Mouse (Mus musculus): Measurements from ENCODE around the gene Igdcc4. TPM values are rescaled to one million over a fixed set of nuclear protein-coding genes. Genes with fewer than 3 reads are reported as not detected.

The Igdcc4 gene
- polyA plus RNA-seq, 1 experiment from 2014 or later = 10.9 TPM

GRCm38 (mm10) chr9:65128123-65128815 is 27.0 kb downstream of the Igdcc4 start:
- peak overlapping the region; percentile 47 for H3K4me2 ChIP-seq (replicated peaks; ENCODE audit: low read depth, low read length)
- peaks cover 11% of the 10 kb centered on the region; the same call in 1 of the 2 replicates for H3K27me3 ChIP-seq (ENCODE audit: insufficient read depth, low read length)
- 0 out of 2 replicates have a peak, but pooled peaks cover 4% of the 10 kb centered on the region for H3K36me3 ChIP-seq (ENCODE audit: insufficient read depth, low read length)
- peak overlapping the region; percentile 35; the same call in 1 of the 2 replicates for H3K9ac ChIP-seq (replicated peaks; ENCODE audit: low read length)
- WGBS = 14% methylated on average over 25 of the region's 25 CpGs
- ATAC-seq (ENCODE audit: low FRiP score, low TSS enrichment) = peak; percentile 53; the same call in 1 of the 2 replicates
- H3K4me3 ChIP-seq (ENCODE audit: low read length) = peak overlapping the region; percentile 24
- no peak overlapping the region for H3K27ac ChIP-seq (ENCODE audit: low read length)
- peaks cover 9% of the 10 kb centered on the region; the same call in 1 of the 2 replicates for H3K4me1 ChIP-seq (ENCODE audit: insufficient read depth, low read length)
- H3K9me3 ChIP-seq (ENCODE audit: low read length) = no peaks in the 10 kb centered on the region

GRCm38 (mm10) chr9:65131717-65132116 is 30.4 kb downstream of the Igdcc4 start:
- Histone ChIP-seq H3K27me3 (ENCODE audit: insufficient read depth, low read length) (peaks cover 18% of the 10 kb centered on the region), H3K4me2 (replicated peaks; ENCODE audit: low read depth, low read length) (no peak overlapping the region), H3K27ac (ENCODE audit: low read length) (no peak overlapping the region), H3K4me1 (ENCODE audit: insufficient read depth, low read length) (peaks cover 11% of the 10 kb centered on the region; the same call in 1 of the 2 replicates), H3K36me3 (ENCODE audit: insufficient read depth, low read length) (0 out of 2 replicates have a peak, but pooled peaks cover 4% of the 10 kb centered on the region), H3K9ac (replicated peaks; ENCODE audit: low read length) (no peak overlapping the region), H3K4me3 (ENCODE audit: low read length) (no peak overlapping the region), H3K9me3 (ENCODE audit: low read length) (no peaks in the 10 kb centered on the region)
- 83% methylated on average over 5 of the region's 5 CpGs for WGBS
- no peak for ATAC-seq (ENCODE audit: low FRiP score, low TSS enrichment)

GRCm38 (mm10) chr9:65133739-65134138 is 32.5 kb downstream of the Igdcc4 start:
- H3K4me1 ChIP-seq (ENCODE audit: insufficient read depth, low read length) = peaks cover 5% of the 10 kb centered on the region; the same call in 1 of the 2 replicates
- H3K4me2 ChIP-seq (replicated peaks; ENCODE audit: low read depth, low read length) = peak overlapping the region; percentile 12; the same call in 1 of the 2 replicates
- ATAC-seq (ENCODE audit: low FRiP score, low TSS enrichment) = peak; percentile 37; the same call in 1 of the 2 replicates
- WGBS = 2% methylated on average over 10 of the region's 10 CpGs
- H3K4me3 ChIP-seq (ENCODE audit: low read length) = no peak overlapping the region
- H3K36me3 ChIP-seq (ENCODE audit: insufficient read depth, low read length) = 0 out of 2 replicates have a peak, but pooled peaks cover 1% of the 10 kb centered on the region
- peaks cover 20% of the 10 kb centered on the region for H3K27me3 ChIP-seq (ENCODE audit: insufficient read depth, low read length)
- H3K9me3 ChIP-seq (ENCODE audit: low read length) = no peaks in the 10 kb centered on the region
- H3K9ac ChIP-seq (replicated peaks; ENCODE audit: low read length) = no peak overlapping the region
- no peak overlapping the region for H3K27ac ChIP-seq (ENCODE audit: low read length)

- ATAC-seq (ENCODE audit: low FRiP score, low TSS enrichment) = no peak
- H3K4me1 ChIP-seq (ENCODE audit: insufficient read depth, low read length) = peaks cover 8% of the 10 kb centered on the region
- no peaks in the 10 kb centered on the region for H3K9me3 ChIP-seq (ENCODE audit: low read length)
- 70% methylated on average over 4 of the region's 4 CpGs for WGBS
- peaks cover 28% of the 10 kb centered on the region for H3K27me3 ChIP-seq (ENCODE audit: insufficient read depth, low read length)
- H3K4me2 ChIP-seq (replicated peaks; ENCODE audit: low read depth, low read length) = no peak overlapping the region
- H3K36me3 ChIP-seq (ENCODE audit: insufficient read depth, low read length) = no peaks in the 10 kb centered on the region
- no peak overlapping the region for H3K4me3 ChIP-seq (ENCODE audit: low read length)
- no peak overlapping the region for H3K27ac ChIP-seq (ENCODE audit: low read length)
- no peak overlapping the region for H3K9ac ChIP-seq (replicated peaks; ENCODE audit: low read length)
These were observed 33.8 kb downstream of the Igdcc4 start for GRCm38 (mm10) chr9:65135126-65135525.

GRCm38 (mm10) chr9:65140491-65140890 is 39.2 kb downstream of the Igdcc4 start:
- no peaks in the 10 kb centered on the region for H3K36me3 ChIP-seq (ENCODE audit: insufficient read depth, low read length)
- no peaks in the 10 kb centered on the region for H3K9me3 ChIP-seq (ENCODE audit: low read length)
- peaks cover 17% of the 10 kb centered on the region for H3K4me1 ChIP-seq (ENCODE audit: insufficient read depth, low read length)
- H3K9ac ChIP-seq (replicated peaks; ENCODE audit: low read length) = peak overlapping the region; percentile 80
- peak overlapping the region; percentile 77; the same call in 1 of the 2 replicates for H3K27ac ChIP-seq (ENCODE audit: low read length)
- peak overlapping the region; percentile 76 for H3K4me3 ChIP-seq (ENCODE audit: low read length)
- H3K4me2 ChIP-seq (replicated peaks; ENCODE audit: low read depth, low read length) = peak overlapping the region; percentile 95
- peaks cover 20% of the 10 kb centered on the region for H3K27me3 ChIP-seq (ENCODE audit: insufficient read depth, low read length)
- 2% methylated on average over 8 of the region's 8 CpGs for WGBS
- no peak for ATAC-seq (ENCODE audit: low FRiP score, low TSS enrichment)

GRCm38 (mm10) chr9:65140936-65141305 is 39.6 kb downstream of the Igdcc4 start, which contains the start of gene Igdcc3:
TSS of gene Igdcc3 (plus strand) at chr9:65141189.
- peak within 1 kb of the TSS; percentile 76 for H3K4me3 ChIP-seq (ENCODE audit: low read length)
- H3K27me3 ChIP-seq (ENCODE audit: insufficient read depth, low read length) = peaks cover 17% of the 10 kb centered on the region
- H3K27ac ChIP-seq (ENCODE audit: low read length) = peak within 1 kb of the TSS; percentile 77
- ATAC-seq (ENCODE audit: low FRiP score, low TSS enrichment) = peak; percentile 77
- H3K36me3 ChIP-seq (ENCODE audit: insufficient read depth, low read length) = no peaks in the 10 kb centered on the region
- 0% methylated on average over 29 of the region's 48 CpGs for WGBS
- no peaks in the 10 kb centered on the region for H3K9me3 ChIP-seq (ENCODE audit: low read length)
- H3K9ac ChIP-seq (replicated peaks; ENCODE audit: low read length) = peak within 1 kb of the TSS; percentile 80
- H3K4me1 ChIP-seq (ENCODE audit: insufficient read depth, low read length) = peaks cover 17% of the 10 kb centered on the region
- peak within 1 kb of the TSS; percentile 95 for H3K4me2 ChIP-seq (replicated peaks; ENCODE audit: low read depth, low read length)

GRCm38 (mm10) chr9:65141306-65141975 is 40.2 kb downstream of the Igdcc4 start:
- peak overlapping the region; percentile 77 for H3K27ac ChIP-seq (ENCODE audit: low read length)
- H3K4me2 ChIP-seq (replicated peaks; ENCODE audit: low read depth, low read length) = peak overlapping the region; percentile 95
- no peaks in the 10 kb centered on the region for H3K36me3 ChIP-seq (ENCODE audit: insufficient read depth, low read length)
- peaks cover 17% of the 10 kb centered on the region for H3K4me1 ChIP-seq (ENCODE audit: insufficient read depth, low read length)
- peak overlapping the region; percentile 76 for H3K4me3 ChIP-seq (ENCODE audit: low read length)
- peak overlapping the region; percentile 80 for H3K9ac ChIP-seq (replicated peaks; ENCODE audit: low read length)
- H3K9me3 ChIP-seq (ENCODE audit: low read length) = no peaks in the 10 kb centered on the region
- H3K27me3 ChIP-seq (ENCODE audit: insufficient read depth, low read length) = peaks cover 16% of the 10 kb centered on the region; the same call in 1 of the 2 replicates
- WGBS = under 1% methylated on average over 44 of the region's 73 CpGs
- peak; percentile 78 for ATAC-seq (ENCODE audit: low FRiP score, low TSS enrichment)

GRCm38 (mm10) chr9:65141976-65142318 is 40.7 kb downstream of the Igdcc4 start:
- peak; percentile 67 for ATAC-seq (ENCODE audit: low FRiP score, low TSS enrichment)
- Histone ChIP-seq H3K4me1 (ENCODE audit: insufficient read depth, low read length) (peaks cover 17% of the 10 kb centered on the region), H3K27ac (ENCODE audit: low read length) (peak overlapping the region; percentile 77), H3K9me3 (ENCODE audit: low read length) (no peaks in the 10 kb centered on the region), H3K9ac (replicated peaks; ENCODE audit: low read length) (peak overlapping the region; percentile 80), H3K4me3 (ENCODE audit: low read length) (peak overlapping the region; percentile 76), H3K4me2 (replicated peaks; ENCODE audit: low read depth, low read length) (peak overlapping the region; percentile 95), H3K36me3 (ENCODE audit: insufficient read depth, low read length) (0 out of 2 replicates have a peak, but pooled peaks cover 2% of the 10 kb centered on the region), H3K27me3 (ENCODE audit: insufficient read depth, low read length) (peaks cover 16% of the 10 kb centered on the region; the same call in 1 of the 2 replicates)
- WGBS = under 1% methylated on average over 17 of the region's 17 CpGs

GRCm38 (mm10) chr9:65142399-65142798 is 41.1 kb downstream of the Igdcc4 start:
- H3K9ac ChIP-seq (replicated peaks; ENCODE audit: low read length) = peak overlapping the region; percentile 80
- under 1% methylated on average over 8 of the region's 8 CpGs for WGBS
- peak overlapping the region; percentile 76 for H3K4me3 ChIP-seq (ENCODE audit: low read length)
- no peaks in the 10 kb centered on the region for H3K9me3 ChIP-seq (ENCODE audit: low read length)
- H3K4me1 ChIP-seq (ENCODE audit: insufficient read depth, low read length) = peaks cover 17% of the 10 kb centered on the region
- peak overlapping the region; percentile 95 for H3K4me2 ChIP-seq (replicated peaks; ENCODE audit: low read depth, low read length)
- H3K36me3 ChIP-seq (ENCODE audit: insufficient read depth, low read length) = 0 out of 2 replicates have a peak, but pooled peaks cover 2% of the 10 kb centered on the region
- peak overlapping the region; percentile 77; the same call in 1 of the 2 replicates for H3K27ac ChIP-seq (ENCODE audit: low read length)
- ATAC-seq (ENCODE audit: low FRiP score, low TSS enrichment) = no peak
- H3K27me3 ChIP-seq (ENCODE audit: insufficient read depth, low read length) = peaks cover 16% of the 10 kb centered on the region; the same call in 1 of the 2 replicates
